Mouse (Mus musculus): ENCODE measurements at regions not wholly inside any gene's neighbourhood (a gene's known extent, or its start where the extent isn't known, plus 50 kb on each side); places are given as distances from the start of the nearest gene placed in this dataset.

GRCm38 (mm10) chr2:101015353-101015752, 609.2 kb upstream of the Rag2 start:
- Histone ChIP-seq H3K27ac (ENCODE audit: control insufficient read depth, insufficient read depth, low read length) (no peak overlapping the region), H3K4me1 (replicated peaks; ENCODE audit: control insufficient read depth, insufficient read depth, low read length) (no peaks in the 10 kb centered on the region), H3K27me3 (ENCODE audit: control insufficient read depth, insufficient read depth, low read length) (no peaks in the 10 kb centered on the region), H3K36me3 (ENCODE audit: control insufficient read depth, insufficient read depth, low read length) (no peaks in the 10 kb centered on the region), H3K4me3 (ENCODE audit: control insufficient read depth, insufficient read depth, low read length) (no peak overlapping the region)
- DNase-seq: no peak
- WGBS: 88% methylated on average over 3 of the region's 3 CpGs
- TF ChIP-seq POLR2A (IDR thresholded peaks at IDR 0.05; ENCODE audit: control insufficient read depth, extremely low read depth, insufficient read depth, low read length, poor library complexity) (no peak), CTCF (IDR thresholded peaks at IDR 0.05; ENCODE audit: borderline replicate concordance, control insufficient read depth, extremely low read depth, insufficient read depth, low read length, poor library complexity) (no peak)

GRCm38 (mm10) chr2:101019384-101019783, 605.1 kb upstream of the Rag2 start:
- WGBS: 47% methylated on average over 2 of the region's 2 CpGs
- no peak overlapping the region for H3K27ac ChIP-seq (ENCODE audit: control insufficient read depth, insufficient read depth, low read length)
- H3K4me1 ChIP-seq (replicated peaks; ENCODE audit: control insufficient read depth, insufficient read depth, low read length): no peaks in the 10 kb centered on the region
- DNase-seq: no peak
- no peaks in the 10 kb centered on the region for H3K27me3 ChIP-seq (ENCODE audit: control insufficient read depth, insufficient read depth, low read length)
- no peaks in the 10 kb centered on the region for H3K36me3 ChIP-seq (ENCODE audit: control insufficient read depth, insufficient read depth, low read length)
- H3K4me3 ChIP-seq (ENCODE audit: control insufficient read depth, insufficient read depth, low read length): no peak overlapping the region
- no peak for TF ChIP-seq POLR2A (IDR thresholded peaks at IDR 0.05; ENCODE audit: control insufficient read depth, extremely low read depth, insufficient read depth, low read length, poor library complexity)
- TF ChIP-seq CTCF (IDR thresholded peaks at IDR 0.05; ENCODE audit: borderline replicate concordance, control insufficient read depth, extremely low read depth, insufficient read depth, low read length, poor library complexity): no peak

DNA sequence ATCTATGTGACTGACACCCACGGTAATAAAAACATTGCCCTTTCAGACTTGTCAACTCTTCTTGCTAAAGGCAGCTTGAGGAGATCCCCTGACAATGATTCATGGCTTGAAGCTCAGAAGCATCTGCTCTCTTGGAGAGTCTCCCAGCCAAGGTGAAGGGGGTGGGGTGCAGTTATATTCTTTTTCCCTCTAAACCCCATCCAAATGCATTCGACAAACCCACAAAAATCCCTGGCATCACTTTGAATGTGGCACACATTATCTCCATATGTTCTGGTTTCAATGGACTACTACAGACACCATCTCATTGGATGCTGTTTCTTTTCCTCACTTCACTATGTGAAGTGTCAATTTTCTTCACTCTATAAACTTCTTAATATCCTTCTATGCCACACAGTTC, 603.0 kb upstream of the Rag2 start:
- no peaks in the 10 kb centered on the region for H3K27me3 ChIP-seq (ENCODE audit: control insufficient read depth, insufficient read depth, low read length)
- H3K27ac ChIP-seq (ENCODE audit: control insufficient read depth, insufficient read depth, low read length): no peak overlapping the region
- TF ChIP-seq CTCF (IDR thresholded peaks at IDR 0.05; ENCODE audit: borderline replicate concordance, control insufficient read depth, extremely low read depth, insufficient read depth, low read length, poor library complexity): no peak
- TF ChIP-seq POLR2A (IDR thresholded peaks at IDR 0.05; ENCODE audit: control insufficient read depth, extremely low read depth, insufficient read depth, low read length, poor library complexity): no peak
- H3K4me3 ChIP-seq (ENCODE audit: control insufficient read depth, insufficient read depth, low read length): no peak overlapping the region
- H3K4me1 ChIP-seq (replicated peaks; ENCODE audit: control insufficient read depth, insufficient read depth, low read length): no peaks in the 10 kb centered on the region
- no peaks in the 10 kb centered on the region for H3K36me3 ChIP-seq (ENCODE audit: control insufficient read depth, insufficient read depth, low read length)
- 90% methylated on average over 2 of the region's 2 CpGs for WGBS
- no peak for DNase-seq

DNA sequence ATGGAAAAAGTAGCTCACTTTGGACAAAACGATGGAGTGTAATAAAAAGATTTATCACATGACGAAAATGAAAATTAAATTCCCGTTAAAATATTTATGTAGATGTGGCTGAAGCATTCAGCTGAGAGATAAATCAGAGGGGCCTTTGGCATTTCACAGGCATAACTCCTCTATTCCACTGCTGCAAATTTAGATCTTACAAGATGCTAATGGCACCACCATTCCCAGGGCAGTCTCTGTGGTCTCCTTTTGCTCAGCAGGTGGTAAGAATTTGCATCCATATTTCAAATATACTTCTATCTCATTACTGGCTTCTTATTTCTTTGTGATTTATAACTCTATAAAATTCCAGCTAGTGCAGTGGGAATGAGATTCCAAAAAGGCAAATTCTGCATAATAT, 581.5 kb upstream of the Rag2 start:
- Histone ChIP-seq H3K4me3 (ENCODE audit: control insufficient read depth, insufficient read depth, low read length) (no peak overlapping the region), H3K4me1 (replicated peaks; ENCODE audit: control insufficient read depth, insufficient read depth, low read length) (no peaks in the 10 kb centered on the region), H3K27ac (ENCODE audit: control insufficient read depth, insufficient read depth, low read length) (no peak overlapping the region), H3K27me3 (ENCODE audit: control insufficient read depth, insufficient read depth, low read length) (no peaks in the 10 kb centered on the region), H3K36me3 (ENCODE audit: control insufficient read depth, insufficient read depth, low read length) (no peaks in the 10 kb centered on the region)
- DNase-seq: no peak
- 91% methylated on average over 3 of the region's 3 CpGs for WGBS
- no peak for TF ChIP-seq POLR2A (IDR thresholded peaks at IDR 0.05; ENCODE audit: control insufficient read depth, extremely low read depth, insufficient read depth, low read length, poor library complexity)
- no peak for TF ChIP-seq CTCF (IDR thresholded peaks at IDR 0.05; ENCODE audit: borderline replicate concordance, control insufficient read depth, extremely low read depth, insufficient read depth, low read length, poor library complexity)

GRCm38 (mm10) chr2:101062939-101063338, 561.6 kb upstream of the Rag2 start:
- H3K36me3 ChIP-seq (ENCODE audit: control insufficient read depth, insufficient read depth, low read length): no peaks in the 10 kb centered on the region
- H3K27ac ChIP-seq (ENCODE audit: control insufficient read depth, insufficient read depth, low read length): no peak overlapping the region
- H3K4me1 ChIP-seq (replicated peaks; ENCODE audit: control insufficient read depth, insufficient read depth, low read length): no peaks in the 10 kb centered on the region
- H3K4me3 ChIP-seq (ENCODE audit: control insufficient read depth, insufficient read depth, low read length): no peak overlapping the region
- TF ChIP-seq CTCF (IDR thresholded peaks at IDR 0.05; ENCODE audit: borderline replicate concordance, control insufficient read depth, extremely low read depth, insufficient read depth, low read length, poor library complexity): no peak
- TF ChIP-seq POLR2A (IDR thresholded peaks at IDR 0.05; ENCODE audit: control insufficient read depth, extremely low read depth, insufficient read depth, low read length, poor library complexity): no peak
- H3K27me3 ChIP-seq (ENCODE audit: control insufficient read depth, insufficient read depth, low read length): no peaks in the 10 kb centered on the region
- 85% methylated on average over 4 of the region's 4 CpGs for WGBS
- no peak for DNase-seq

DNA sequence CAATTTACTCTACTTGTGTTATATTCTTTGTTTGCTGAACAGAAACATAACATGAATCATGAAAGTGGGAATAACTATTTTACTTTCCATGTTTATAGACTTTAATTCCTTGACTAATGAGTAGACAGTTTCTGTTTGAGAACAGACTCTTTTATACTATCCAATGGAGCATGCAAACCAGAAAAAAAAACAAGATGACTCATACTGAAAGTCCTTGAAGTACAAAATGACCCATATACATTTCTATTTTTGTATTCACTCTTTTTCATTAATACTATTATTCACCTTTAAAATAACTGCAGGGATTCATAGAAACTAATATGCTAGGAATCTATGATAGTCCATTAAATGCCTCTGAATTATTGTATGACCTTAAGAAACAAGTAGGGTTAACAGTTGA, 549.5 kb upstream of the Rag2 start:
- H3K27ac ChIP-seq (ENCODE audit: control insufficient read depth, insufficient read depth, low read length): no peak overlapping the region
- H3K4me3 ChIP-seq (ENCODE audit: control insufficient read depth, insufficient read depth, low read length): no peak overlapping the region
- no peak for TF ChIP-seq POLR2A (IDR thresholded peaks at IDR 0.05; ENCODE audit: control insufficient read depth, extremely low read depth, insufficient read depth, low read length, poor library complexity)
- no peak for TF ChIP-seq CTCF (IDR thresholded peaks at IDR 0.05; ENCODE audit: borderline replicate concordance, control insufficient read depth, extremely low read depth, insufficient read depth, low read length, poor library complexity)
- DNase-seq: no peak
- no peaks in the 10 kb centered on the region for H3K4me1 ChIP-seq (replicated peaks; ENCODE audit: control insufficient read depth, insufficient read depth, low read length)
- H3K36me3 ChIP-seq (ENCODE audit: control insufficient read depth, insufficient read depth, low read length): no peaks in the 10 kb centered on the region
- H3K27me3 ChIP-seq (ENCODE audit: control insufficient read depth, insufficient read depth, low read length): no peaks in the 10 kb centered on the region

- DNase-seq: no peak
- no peaks in the 10 kb centered on the region for H3K36me3 ChIP-seq (ENCODE audit: control insufficient read depth, insufficient read depth, low read length)
- WGBS: 85% methylated on average over 1 of the region's 1 CpGs
- no peak overlapping the region for H3K4me3 ChIP-seq (ENCODE audit: control insufficient read depth, insufficient read depth, low read length)
- TF ChIP-seq POLR2A (IDR thresholded peaks at IDR 0.05; ENCODE audit: control insufficient read depth, extremely low read depth, insufficient read depth, low read length, poor library complexity) (no peak), CTCF (IDR thresholded peaks at IDR 0.05; ENCODE audit: borderline replicate concordance, control insufficient read depth, extremely low read depth, insufficient read depth, low read length, poor library complexity) (no peak)
- H3K4me1 ChIP-seq (replicated peaks; ENCODE audit: control insufficient read depth, insufficient read depth, low read length): no peaks in the 10 kb centered on the region
- no peak overlapping the region for H3K27ac ChIP-seq (ENCODE audit: control insufficient read depth, insufficient read depth, low read length)
- no peaks in the 10 kb centered on the region for H3K27me3 ChIP-seq (ENCODE audit: control insufficient read depth, insufficient read depth, low read length)
Observed at GRCm38 (mm10) chr2:101080231-101080630, 544.3 kb upstream of the Rag2 start.
